Mouse (Mus musculus): ENCODE measurements at regions not wholly inside any gene's neighbourhood (a gene's known extent, or its start where the extent isn't known, plus 50 kb on each side); places are given as distances from the start of the nearest gene placed in this dataset.

GRCm38 (mm10) chr13:97441803-97442202 lies 200.9 kb downstream of the Enc1 start:
- TF ChIP-seq CTCF (IDR thresholded peaks at IDR 0.05; ENCODE audit: control insufficient read depth, insufficient read depth, insufficient replicate concordance, low read depth, low read length) (no peak), POLR2A (IDR thresholded peaks at IDR 0.05; ENCODE audit: control insufficient read depth, low read depth, low read length) (no peak)
- H3K27me3 ChIP-seq (ENCODE audit: control insufficient read depth, insufficient read depth, low read length) = no peaks in the 10 kb centered on the region
- no peaks in the 10 kb centered on the region for H3K36me3 ChIP-seq (ENCODE audit: control insufficient read depth, insufficient read depth, low read length)
- H3K27ac ChIP-seq (ENCODE audit: control insufficient read depth, insufficient read depth, low read depth, low read length) = 0 out of 2 replicates have a peak overlapping the region, but pooled peaks have one; percentile 13
- H3K4me1 ChIP-seq (ENCODE audit: control insufficient read depth, insufficient read depth, low read length) = peaks cover 4% of the 10 kb centered on the region
- no peak overlapping the region for H3K4me3 ChIP-seq (ENCODE audit: control insufficient read depth, low read depth, low read length)

- no peak for TF ChIP-seq POLR2A (IDR thresholded peaks at IDR 0.05; ENCODE audit: control insufficient read depth, low read depth, low read length)
- peak overlapping the region; percentile 19 for H3K27ac ChIP-seq (ENCODE audit: control insufficient read depth, insufficient read depth, low read depth, low read length)
- no peaks in the 10 kb centered on the region for H3K27me3 ChIP-seq (ENCODE audit: control insufficient read depth, insufficient read depth, low read length)
- H3K4me3 ChIP-seq (ENCODE audit: control insufficient read depth, low read depth, low read length) = no peak overlapping the region
- H3K36me3 ChIP-seq (ENCODE audit: control insufficient read depth, insufficient read depth, low read length) = no peaks in the 10 kb centered on the region
- H3K4me1 ChIP-seq (ENCODE audit: control insufficient read depth, insufficient read depth, low read length) = peaks cover 9% of the 10 kb centered on the region
Observed at GRCm38 (mm10) chr13:97439216-97439979, 198.5 kb downstream of the Enc1 start.

- H3K4me3 ChIP-seq (ENCODE audit: control insufficient read depth, low read depth, low read length) = no peak overlapping the region
- H3K4me1 ChIP-seq (ENCODE audit: control insufficient read depth, insufficient read depth, low read length) = peaks cover 9% of the 10 kb centered on the region
- H3K27ac ChIP-seq (ENCODE audit: control insufficient read depth, insufficient read depth, low read depth, low read length) = peak overlapping the region; percentile 56
- H3K27me3 ChIP-seq (ENCODE audit: control insufficient read depth, insufficient read depth, low read length) = no peaks in the 10 kb centered on the region
- no peaks in the 10 kb centered on the region for H3K36me3 ChIP-seq (ENCODE audit: control insufficient read depth, insufficient read depth, low read length)
- no peak for TF ChIP-seq CTCF (IDR thresholded peaks at IDR 0.05; ENCODE audit: control insufficient read depth, insufficient read depth, insufficient replicate concordance, low read depth, low read length)
Observed at GRCm38 (mm10) chr13:97438692-97439091, 197.8 kb downstream of the Enc1 start.

DNA sequence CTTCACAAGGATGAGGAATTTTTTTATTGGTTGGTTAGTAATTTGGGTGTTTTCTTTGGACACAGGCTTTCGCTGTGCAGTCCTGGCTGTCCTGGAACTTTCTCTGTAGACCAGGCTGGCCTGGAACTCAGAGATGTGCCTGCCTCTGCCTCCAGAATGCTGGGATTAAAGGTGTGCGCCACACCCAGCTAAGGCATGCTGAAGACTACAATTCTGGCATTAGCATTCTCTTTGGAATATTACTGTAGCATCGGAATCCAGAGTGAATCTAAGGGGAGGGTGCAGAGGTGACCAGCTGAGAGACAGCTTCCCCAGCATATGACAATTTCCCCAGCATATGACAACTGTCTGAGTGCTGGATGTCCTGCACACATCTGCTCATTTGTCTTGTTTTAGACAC lies 197.4 kb downstream of the Enc1 start:
- no peaks in the 10 kb centered on the region for H3K27me3 ChIP-seq (ENCODE audit: control insufficient read depth, insufficient read depth, low read length)
- peak overlapping the region; percentile 10 for H3K27ac ChIP-seq (ENCODE audit: control insufficient read depth, insufficient read depth, low read depth, low read length)
- H3K4me1 ChIP-seq (ENCODE audit: control insufficient read depth, insufficient read depth, low read length) = peaks cover 9% of the 10 kb centered on the region
- H3K4me3 ChIP-seq (ENCODE audit: control insufficient read depth, low read depth, low read length) = no peak overlapping the region
- H3K36me3 ChIP-seq (ENCODE audit: control insufficient read depth, insufficient read depth, low read length) = no peaks in the 10 kb centered on the region
- TF ChIP-seq POLR2A (IDR thresholded peaks at IDR 0.05; ENCODE audit: control insufficient read depth, low read depth, low read length) (no peak), CTCF (IDR thresholded peaks at IDR 0.05; ENCODE audit: control insufficient read depth, insufficient read depth, insufficient replicate concordance, low read depth, low read length) (no peak)

GRCm38 (mm10) chr13:97436719-97437350 lies 195.9 kb downstream of the Enc1 start:
- H3K27ac ChIP-seq (ENCODE audit: control insufficient read depth, insufficient read depth, low read depth, low read length) = no peak overlapping the region
- H3K4me1 ChIP-seq (ENCODE audit: control insufficient read depth, insufficient read depth, low read length) = peaks cover 9% of the 10 kb centered on the region
- no peak for TF ChIP-seq POLR2A (IDR thresholded peaks at IDR 0.05; ENCODE audit: control insufficient read depth, low read depth, low read length)
- no peaks in the 10 kb centered on the region for H3K36me3 ChIP-seq (ENCODE audit: control insufficient read depth, insufficient read depth, low read length)
- no peak overlapping the region for H3K4me3 ChIP-seq (ENCODE audit: control insufficient read depth, low read depth, low read length)
- no peaks in the 10 kb centered on the region for H3K27me3 ChIP-seq (ENCODE audit: control insufficient read depth, insufficient read depth, low read length)

GRCm38 (mm10) chr13:97435865-97436718 lies 195.2 kb downstream of the Enc1 start:
- Histone ChIP-seq H3K27ac (ENCODE audit: control insufficient read depth, insufficient read depth, low read depth, low read length) (peak overlapping the region; percentile 36; the same call in 1 of the 2 replicates), H3K4me1 (ENCODE audit: control insufficient read depth, insufficient read depth, low read length) (peaks cover 7% of the 10 kb centered on the region), H3K4me3 (ENCODE audit: control insufficient read depth, low read depth, low read length) (peak overlapping the region; percentile 30), H3K36me3 (ENCODE audit: control insufficient read depth, insufficient read depth, low read length) (no peaks in the 10 kb centered on the region), H3K27me3 (ENCODE audit: control insufficient read depth, insufficient read depth, low read length) (no peaks in the 10 kb centered on the region)
- TF ChIP-seq POLR2A (IDR thresholded peaks at IDR 0.05; ENCODE audit: control insufficient read depth, low read depth, low read length) (peak; percentile 23; the same call in 1 of the 2 replicates), CTCF (IDR thresholded peaks at IDR 0.05; ENCODE audit: control insufficient read depth, insufficient read depth, insufficient replicate concordance, low read depth, low read length) (no peak)
